Mouse (Mus musculus) ovary, postnatal 10 days (tissue): ENCODE measurements at regions not wholly inside any gene's neighbourhood (a gene's known extent, or its start where the extent isn't known, plus 50 kb on each side); places are given as distances from the start of the nearest gene placed in this dataset.
A peak's percentile ranks its signal among the peaks of the same experiment; 100 is the strongest.

ENCODE experiments used
- DNase-seq: peaks from one replicate; pipeline ENCODE4 v3.0.0; 2022; ENCODE audit warnings: low spot score

DNA sequence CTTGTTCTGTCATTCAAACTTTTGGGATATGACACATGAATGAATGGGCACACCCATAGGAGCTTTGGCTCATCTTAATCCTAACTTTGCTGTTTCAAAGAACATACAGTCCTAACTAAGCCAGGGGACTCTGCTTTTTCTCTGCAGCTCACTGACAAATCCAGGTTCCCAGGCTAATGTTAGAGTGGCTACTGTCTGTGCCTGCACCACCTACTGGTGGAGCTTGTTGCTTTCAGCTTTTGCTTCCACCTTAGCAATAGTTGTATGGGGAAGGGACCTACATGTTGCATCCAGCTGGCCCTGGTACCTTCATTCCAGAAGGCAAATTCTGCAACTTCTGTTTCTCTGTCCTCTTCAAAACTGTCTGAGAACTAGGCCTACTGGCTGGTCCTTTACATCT, 566.8 kb upstream of the Castor2 start:
- DNase-seq: no peak

DNA sequence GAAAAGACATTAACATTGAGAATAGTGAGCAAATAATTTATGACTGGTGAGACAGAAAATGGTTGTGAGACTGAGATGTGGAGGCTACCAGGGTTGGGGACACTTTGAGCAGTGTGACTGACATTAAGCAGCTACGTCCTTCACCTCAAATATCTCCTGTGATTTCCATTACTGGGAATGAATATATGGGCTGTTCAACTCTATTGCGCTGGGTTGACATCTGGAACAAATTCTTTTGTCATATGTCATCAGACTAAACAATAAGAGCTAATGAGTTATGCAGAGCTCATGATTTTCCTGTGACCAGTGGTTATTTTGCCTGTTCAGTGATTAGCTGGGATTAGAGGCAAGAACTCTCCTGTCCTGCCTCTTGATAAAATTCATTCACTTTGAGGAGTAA, 593.9 kb upstream of the Castor2 start:
- DNase-seq: no peak

DNA sequence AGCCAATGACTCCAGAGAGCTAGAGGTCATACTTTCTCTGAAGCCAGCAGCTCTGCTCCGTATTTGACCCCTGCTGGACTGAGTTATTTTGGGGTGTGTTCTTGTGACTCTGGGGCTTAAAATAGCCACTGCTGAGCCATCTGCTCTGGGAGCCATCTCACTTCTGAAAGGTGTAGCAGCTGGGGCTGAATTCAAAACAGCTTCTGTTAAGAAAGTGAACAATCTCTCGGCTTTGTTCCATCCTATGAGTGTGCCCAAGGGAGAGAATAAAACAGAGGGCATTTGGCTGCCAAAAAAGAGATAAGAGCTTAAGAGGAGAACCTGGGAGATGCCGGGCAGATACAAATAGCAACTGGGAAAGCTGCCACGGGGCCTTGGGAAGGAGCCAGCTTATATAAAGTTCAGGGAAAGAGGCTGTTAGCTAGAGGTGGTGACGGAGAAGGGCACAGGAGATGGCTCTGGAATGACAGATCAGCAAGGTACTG, 611.7 kb upstream of the Castor2 start:
- DNase-seq: peak; percentile 26

DNA sequence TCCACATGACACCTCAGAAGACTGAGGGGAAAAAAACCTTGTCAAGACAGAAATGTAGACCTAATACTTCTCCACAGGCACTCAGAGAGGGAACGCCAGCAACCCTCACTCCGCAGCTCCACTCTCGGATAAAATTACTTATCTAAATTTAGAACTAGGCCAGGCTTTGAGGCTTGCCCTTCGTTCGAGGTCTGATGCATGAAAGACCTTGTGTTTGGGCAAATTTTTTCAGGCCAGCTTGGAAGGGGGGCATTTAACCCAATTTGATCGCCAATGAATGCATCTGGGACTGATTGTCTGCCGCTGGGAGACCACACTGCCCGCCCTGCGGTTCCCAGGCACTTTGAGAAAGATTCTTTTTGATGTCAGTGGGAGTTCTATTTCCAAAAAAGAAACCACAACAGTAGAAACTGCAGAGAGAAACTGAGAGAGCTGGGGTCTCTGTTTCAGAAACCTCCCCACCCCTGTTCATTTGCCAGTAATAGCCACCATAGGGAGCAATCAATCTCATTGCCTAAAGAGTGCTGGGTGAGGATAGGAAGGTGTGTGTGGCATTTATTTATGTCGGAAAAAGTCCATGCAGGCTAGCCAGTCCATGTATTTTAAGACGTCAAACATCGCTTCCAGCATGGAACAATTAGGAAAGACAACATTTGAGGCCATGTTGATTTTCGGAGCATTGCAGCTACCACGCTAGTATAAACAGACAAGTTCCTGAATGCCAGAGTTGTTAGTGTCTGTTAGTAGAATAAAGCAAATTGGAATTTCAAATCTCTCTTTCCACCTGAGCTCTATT, 617.0 kb upstream of the Castor2 start:
- no peak for DNase-seq

DNA sequence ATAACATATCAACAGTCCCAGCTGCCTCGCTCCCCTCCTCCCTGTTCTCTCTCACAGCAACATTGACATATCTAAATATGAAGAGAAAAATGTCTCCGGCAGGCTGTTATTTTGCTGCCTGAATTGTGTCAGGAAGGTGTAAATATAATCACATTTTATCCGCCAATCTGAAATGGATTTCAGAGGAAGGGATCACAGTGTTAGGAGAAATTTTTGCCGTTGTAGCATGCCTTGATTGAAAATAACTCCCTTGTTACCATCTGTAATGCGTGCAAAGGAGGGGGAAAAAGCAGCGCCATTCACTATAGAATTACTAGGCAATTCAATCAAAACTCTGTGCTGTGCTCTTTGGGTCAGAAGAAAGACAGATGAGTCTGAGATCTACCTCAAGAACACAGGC, 620.3 kb upstream of the Castor2 start:
- no peak for DNase-seq

DNA sequence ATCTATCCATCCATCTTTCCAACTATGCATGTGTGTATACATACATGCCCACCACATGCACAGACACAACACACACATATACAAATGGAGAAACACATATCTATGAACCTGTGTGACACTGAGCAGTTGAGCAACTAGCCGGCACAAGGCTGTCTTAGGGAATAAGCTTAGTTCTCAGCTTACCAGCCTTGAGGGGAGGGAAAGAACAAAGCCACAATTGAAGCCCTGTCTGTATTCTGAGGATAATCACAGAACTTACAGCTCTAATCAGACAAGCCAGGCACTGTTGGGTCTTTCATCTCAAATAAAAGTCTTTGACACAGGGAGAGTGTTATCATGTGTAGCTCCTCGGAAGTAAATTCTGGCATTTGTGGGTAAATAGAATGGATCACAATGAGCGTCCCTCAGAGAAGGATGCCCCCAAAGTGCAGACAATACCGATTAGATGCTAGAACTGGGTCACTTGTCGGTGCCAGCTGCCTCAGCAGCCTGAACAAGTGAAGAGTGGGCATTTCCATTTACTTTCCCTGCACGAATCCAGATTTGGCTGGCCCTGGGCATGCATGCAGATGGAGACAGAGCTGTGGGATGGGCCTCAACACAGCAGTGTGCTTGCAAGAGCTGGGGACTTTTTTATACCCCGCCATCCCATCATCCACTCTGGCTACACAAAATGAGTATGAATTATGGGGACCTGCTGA, 646.0 kb upstream of the Castor2 start:
- DNase-seq: no peak

DNA sequence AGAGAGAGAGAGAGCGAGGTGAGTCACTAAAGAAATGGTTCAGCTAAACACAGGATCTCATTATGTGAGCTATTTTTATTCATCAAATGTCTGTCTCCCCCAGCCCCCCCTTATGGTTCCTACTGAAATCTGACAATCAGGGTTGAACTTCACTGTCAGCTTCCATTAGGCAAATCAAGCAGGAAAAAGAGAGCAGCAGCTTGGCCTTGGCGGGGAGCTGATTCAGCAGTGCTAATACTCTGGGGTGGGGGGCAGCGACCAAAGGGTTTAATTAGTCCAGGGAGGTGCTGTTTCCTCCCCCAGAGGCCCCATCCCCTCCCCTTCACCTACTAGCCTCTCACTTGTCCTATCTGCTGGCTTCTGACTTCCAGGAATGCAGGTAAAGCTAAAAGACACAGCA, 649.6 kb upstream of the Castor2 start:
- DNase-seq: no peak

DNA sequence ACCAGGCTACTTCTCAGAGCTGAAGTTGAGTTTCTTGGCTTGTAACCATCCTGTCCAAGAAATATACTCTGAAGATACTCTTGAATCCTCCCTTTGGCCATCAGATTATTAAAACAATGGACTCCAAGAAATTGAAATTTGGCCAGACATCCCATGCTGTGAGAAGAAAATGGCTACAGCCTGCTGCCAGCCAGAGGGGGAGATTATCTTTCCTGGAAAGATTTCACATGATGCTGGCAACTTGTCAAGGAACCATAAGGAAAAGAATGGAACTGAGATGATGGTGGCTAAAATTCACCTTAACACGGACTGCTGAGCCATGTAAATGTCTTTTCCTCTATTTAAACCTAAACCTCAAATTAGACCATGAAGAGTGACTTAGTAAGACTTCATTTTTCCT, 698.7 kb upstream of the Castor2 start:
- DNase-seq: no peak

DNA sequence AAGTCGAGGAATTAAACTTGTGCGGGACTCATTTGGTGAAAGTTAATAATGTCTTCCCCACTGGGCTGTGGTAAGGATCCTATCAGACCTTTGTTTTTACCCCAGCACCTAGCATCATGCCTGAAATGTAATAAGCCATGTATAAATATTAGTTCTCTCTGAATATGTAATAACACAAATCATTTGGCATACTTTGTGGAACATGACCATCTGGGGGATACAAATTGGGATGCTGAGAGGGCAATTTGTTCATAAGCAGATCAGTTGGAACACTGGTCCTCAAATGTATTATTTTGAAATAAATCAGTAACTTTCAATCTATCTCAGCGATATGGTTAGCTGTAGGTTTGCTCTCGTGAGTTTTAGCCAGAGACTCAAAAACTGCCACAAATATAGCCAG, 709.6 kb upstream of the Castor2 start:
- DNase-seq: no peak

DNA sequence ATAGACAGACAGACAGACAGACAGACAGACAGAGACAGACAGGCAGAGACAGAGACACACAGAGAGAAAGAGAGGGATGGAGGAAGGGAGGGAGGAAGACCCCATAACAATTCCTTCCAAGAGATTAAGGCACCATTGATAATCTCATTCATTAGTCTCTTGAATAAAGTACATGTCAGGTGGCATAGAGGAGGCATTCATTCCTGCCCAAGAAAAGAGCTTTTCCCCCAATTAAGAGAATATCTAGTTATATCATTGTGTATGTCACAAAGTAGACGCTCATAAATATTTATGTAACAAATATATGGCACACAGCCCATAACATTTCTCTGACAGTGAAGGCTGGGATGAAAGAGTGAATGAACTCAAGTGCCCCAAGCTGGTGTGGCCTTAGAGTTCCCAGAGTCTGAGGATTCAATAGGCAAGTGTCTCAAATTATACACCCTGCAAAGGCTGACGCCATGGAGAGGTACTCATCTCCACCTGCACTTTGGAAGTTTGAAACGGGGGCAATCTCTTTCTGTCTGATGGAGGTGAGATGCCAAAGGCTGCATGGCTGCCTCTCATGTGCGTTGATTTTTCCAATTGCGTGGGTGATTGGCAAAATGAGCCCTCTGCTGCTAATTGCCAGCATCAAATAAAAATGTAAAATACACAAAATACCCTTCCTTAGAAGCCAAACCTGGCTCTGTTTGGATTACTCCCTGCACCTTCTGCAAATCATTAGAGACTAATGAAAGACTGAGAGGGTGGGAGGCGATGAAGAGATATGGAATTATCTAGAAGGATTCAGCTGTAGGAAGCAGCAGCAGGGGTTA, 710.3 kb upstream of the Castor2 start:
- DNase-seq: no peak

DNA sequence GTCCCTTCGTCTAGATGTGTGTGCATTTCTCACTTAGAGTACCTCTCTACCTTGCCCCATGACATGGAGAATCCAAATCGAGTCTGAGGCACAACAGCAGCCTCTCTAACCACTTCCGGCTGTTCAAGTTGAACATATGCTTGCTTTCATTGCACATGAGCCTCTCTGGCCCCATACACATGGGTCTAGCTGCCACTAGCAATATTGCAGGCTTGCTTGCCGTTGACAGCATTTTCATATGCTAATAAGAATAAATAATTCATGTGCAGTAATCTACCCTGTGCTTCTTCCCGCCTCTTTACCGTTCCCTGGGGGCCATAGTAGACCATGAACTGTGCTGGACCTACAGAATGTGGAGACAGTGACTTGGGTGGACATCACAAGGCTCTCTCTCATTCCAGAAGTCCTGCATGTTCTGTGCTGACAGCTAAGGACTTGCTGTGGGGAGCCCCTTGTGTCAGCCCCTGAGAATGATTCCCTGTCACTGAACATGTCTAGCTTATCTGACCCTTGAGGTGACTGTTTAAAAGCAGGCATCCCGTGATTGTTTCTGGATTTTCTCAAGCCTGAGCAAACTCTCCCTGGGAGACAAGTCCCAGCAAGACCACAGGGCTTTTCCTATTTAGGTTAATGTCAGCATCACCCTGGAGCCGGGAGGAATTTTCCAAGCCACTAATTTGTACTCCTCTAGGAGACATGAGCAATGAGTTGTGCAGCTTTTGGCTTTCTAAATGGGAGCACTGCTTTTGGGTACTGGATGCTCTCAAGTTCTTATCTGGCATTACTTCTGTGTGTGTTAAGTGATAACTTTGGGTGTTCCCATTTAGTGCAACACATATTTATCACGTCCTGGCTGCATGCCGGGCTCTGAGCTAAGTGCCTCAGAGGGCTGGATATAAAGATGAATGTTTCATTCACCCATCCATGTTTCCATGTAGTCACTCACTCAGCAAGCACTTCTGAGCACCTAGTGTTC, 713.8 kb upstream of the Castor2 start:
- DNase-seq: no peak

DNA sequence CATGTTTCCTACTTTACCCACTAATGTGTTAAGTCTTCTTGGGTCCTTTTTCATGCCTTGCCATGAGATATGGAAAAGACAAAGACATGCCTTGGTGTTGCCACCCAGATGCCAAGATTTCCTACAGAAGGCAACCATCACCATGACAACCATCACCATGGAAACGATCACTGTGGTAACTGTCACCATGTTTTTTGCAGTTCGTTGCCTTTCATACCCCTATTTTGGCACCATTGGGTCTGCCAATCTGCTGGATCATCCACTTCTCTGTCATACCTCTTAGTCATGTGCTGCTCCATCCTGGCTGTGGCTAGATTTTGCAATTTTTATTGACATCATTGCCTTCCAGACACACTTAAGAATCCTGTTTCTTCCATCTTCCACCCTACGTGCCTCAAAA, 733.7 kb upstream of the Castor2 start:
- no peak for DNase-seq

DNA sequence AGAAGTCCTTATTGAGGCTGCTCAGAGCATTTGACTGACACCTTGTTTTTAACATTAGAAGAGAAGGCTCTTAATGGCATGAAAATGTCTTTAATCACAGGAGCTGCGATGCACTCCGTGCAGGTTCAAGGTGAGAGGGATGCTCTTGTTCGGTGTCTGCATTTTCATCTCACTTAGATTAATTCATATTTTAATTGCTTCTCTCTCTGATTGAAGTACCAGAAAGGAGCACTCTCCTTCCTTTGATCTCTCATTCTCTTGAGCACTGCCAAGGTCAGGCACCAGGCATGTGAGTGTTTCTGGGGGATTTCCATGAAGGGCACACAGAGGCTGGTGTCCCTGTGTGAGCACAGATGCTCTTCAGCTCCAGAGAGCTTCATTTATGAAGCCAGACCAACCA, 752.0 kb upstream of the Castor2 start:
- DNase-seq: no peak

DNA sequence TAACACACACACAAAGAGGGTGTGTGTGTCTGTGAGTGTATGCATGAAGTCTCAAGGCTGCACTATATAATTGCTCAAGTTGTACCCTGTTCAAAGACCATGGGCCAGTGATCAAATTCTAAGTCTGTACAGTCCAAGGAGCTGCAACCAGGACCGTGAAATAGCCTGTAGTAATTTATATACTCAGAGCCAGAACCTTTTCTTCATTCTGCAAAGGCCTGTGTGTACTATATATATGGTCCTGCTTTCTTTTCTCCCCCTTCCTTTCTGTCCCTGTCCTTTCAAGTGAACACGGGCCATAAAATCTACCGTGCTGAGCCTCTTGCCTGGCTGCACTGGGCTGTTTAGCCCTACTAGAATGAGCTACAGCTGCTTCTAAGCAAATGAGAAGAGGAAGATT, 757.5 kb upstream of the Castor2 start:
- no peak for DNase-seq

DNA sequence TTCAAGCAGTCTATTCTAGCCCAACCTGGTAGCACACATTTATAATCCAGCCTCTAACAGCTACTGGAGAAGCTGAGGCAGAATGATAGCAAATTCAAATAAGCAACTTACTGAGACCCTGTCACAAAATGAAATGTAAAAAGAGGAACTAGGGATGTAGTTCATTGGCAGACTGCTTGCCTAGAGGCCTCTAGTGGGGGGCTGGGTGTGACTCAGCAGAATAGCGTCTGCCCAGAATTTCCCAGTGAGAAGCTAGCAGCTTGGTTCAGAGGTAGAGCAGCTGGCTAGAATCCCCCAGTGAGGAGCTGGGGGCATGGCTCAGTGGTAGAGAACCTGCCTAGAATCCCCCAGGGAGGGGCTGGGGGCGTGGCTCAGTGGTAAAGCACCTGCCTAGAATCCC, 777.5 kb upstream of the Auts2 start:
- no peak for DNase-seq

DNA sequence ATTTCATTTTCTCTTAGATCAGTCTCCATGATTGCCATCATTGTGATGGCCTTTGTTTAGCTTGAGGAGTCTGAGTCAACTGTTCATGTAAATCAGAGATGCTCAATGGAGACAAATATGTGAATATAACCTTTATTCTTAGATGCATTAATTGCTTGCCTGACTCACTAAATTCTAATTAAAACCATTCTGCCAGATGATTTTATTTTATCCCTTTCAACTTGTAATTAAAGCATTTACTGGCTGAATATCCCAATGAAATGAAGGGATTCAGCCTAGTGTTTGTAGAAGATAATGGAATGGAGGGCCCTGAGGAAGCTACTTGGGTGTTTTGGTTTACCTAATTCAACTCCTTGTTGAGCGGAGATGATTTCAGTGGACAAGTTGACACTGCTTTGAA, 777.1 kb upstream of the Auts2 start:
- DNase-seq: no peak

DNA sequence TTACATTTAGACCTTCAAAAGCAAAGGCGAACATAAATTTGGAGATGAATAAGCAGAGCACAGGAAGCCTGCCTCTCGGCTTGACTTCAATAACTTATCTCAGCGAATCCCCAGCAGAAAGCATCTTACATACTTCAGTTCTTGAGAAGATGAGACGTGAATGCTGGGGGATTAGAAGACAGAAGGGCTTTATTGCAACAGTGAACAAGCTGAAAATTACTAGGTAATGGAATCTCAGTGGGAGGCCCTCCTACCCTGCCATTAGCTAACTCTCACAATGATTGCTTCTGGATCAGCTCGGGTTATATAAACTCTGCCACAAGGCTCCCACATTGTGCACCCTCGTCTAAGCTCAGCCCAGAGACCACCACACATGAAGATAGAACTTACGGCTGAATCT, 770.9 kb upstream of the Auts2 start:
- no peak for DNase-seq

DNA sequence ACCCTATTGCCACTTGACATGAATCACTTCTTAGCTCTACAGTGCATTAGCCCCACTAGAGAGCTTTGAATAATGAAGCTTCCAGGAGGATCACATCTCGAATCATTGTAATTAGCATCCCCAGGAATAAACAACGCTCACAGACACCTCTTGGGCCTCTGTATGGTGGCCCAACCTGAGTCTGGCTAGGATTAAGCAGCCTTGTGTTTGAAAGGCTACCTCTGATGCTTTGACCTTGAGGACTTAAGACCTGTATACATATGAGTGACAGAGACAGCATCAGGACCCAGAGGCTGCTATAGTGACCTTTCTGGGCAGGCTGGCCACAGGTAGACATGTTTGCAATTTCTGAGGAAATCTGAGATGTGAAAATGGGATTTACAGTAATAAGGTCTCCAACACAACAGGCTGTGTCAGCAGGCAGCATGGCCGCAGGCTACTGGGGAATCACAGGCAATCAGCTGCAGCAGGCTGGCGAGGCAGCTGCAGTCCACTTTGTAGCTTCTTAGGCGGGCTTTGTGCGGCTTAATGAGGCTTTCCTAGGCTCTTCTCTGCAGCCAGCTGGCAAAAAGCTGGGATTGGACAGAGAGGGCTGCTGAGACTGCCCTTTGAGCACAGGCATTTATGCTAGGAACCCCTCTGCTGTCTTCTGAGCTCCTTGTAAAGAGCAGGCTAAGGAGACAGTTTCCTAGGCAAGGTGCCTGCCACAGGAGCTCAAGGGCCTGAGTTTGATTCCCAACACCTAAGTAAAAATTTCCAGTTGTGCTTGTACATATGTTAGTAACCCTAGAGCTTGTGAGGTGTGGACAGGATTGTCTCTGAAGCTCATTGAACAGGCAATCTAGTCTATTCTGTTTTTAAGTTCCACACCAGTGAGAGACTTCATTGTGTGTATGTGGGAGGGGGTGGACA, 768.1 kb upstream of the Auts2 start:
- DNase-seq: no peak

DNA sequence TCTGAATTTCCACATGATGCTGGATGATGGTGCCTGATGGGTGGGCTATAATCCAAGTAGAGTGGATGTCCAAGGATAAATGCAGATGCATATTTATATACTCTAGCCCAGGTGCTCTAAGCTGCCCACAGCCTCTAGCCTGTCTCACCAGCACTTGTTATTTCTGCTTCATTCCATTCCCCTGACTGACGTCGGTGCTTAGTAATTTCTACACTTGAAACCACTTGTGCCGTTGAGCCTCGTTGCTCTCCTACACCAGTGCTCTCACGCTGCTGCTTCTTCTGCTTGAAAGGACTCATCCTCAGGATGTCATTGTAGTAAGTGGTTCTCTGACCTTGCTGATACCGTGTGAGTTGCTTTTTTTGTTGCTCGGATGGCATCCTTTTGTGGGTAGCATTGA, 724.7 kb upstream of the Auts2 start:
- no peak for DNase-seq

DNA sequence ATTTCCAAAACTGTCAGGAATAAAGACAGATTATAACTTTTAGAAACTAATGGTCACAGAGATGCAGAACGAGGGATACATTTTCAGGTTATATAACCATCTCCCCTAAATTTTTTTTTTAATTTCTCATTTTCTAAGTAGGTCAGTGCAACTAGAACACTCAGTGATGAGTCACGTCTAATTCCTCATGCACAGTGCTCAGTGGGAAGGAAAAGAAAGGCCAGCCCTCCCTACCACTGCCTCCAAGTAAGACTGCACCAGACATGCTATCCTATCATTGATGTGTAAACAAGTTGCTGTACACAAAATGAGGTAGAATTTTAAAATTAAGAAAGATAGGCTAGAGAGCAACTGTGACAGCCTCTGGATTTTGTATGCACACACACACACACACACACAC, 724.2 kb upstream of the Auts2 start:
- DNase-seq: no peak

DNA sequence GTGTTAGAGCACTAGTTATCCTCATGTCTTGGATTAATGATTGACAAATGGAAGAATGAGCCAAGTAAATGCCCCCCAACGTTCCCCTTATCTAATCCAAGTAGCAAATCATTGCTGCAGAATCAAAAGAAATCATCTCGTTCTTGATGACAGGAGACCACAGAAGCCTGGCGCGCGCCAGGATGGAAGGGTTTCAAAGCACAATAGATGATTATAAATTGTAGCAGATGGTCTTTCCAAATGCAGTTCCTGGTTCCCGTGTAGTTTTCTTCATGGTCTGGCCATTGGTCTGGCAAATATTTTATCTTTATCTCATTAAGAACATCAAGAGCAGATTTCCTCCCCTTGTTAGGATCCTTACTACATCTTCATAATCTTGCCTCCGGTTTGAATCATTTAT, 721.8 kb upstream of the Auts2 start:
- DNase-seq: no peak
